Mouse (Mus musculus) heart, postnatal 0 days (tissue): ENCODE measurements around the gene Ttc39b.

Source experiments
- CTCF ChIP-seq: IDR thresholded peaks from 2 replicates; pipeline ENCODE4 v1.5.1; 2016; ENCODE audit warnings: antibody characterized with exemption, control low read depth, low read depth
- EP300 ChIP-seq: IDR thresholded peaks from 2 replicates; pipeline ENCODE4 v1.6.1; 2016; ENCODE audit warnings: antibody characterized with exemption, low read depth

DNA sequence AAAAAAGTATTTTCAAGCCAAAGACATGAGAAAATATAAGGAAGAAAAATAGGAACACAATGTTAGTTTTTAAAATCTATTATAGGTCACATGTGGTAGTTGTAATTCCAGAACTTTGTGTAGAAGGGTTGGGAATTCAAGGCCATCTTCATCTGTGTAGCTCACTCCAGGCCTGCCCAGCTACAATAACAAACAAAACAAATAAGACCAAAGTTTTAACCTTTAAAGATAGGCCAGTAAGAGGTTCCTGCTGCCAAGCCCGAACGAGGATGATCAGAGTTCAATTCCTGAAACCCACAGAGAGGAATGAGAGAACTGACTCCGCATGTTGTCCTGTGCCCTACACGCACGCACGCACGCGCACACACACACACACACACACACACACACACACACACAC, 53.6 kb downstream of the Ttc39b start:
- TF ChIP-seq CTCF (no peak), EP300 (no peak)
